Mouse (Mus musculus) layer of hippocampus, postnatal 25 days (tissue): ENCODE results near the gene Dph6. TPM values are rescaled to one million over a fixed set of nuclear protein-coding genes. Genes with fewer than 3 reads are reported as not detected.
"Not testable (repeated sequence)": the region's sequence is repeated elsewhere in the genome, so short reads cannot be mapped to it uniquely, and the experiment has no call there.

Experiments used
- DNase-seq, 2 experiments: peaks; one replicate each; pipeline ENCODE4 v3.0.0; 2022; ENCODE audit warnings: mixed read lengths in 2 of 2, low spot score in 1 of 2; ENCODE audit errors: extremely low spot score in 1 of 2
- total RNA-seq, 2 experiments: library from RNA; stranded (reverse); gene quantifications; 2 replicates each; pipeline ENCODE4 v1.2.3; 2021

Gene Dph6
- 10 to 100 TPM; 11.2 to 14.6 TPM for total RNA-seq

GRCm38 (mm10) chr2:114654365-114655239 is at the start of gene Dph6:
Dph6 (minus strand) TSS chr2:114654964.
- peak; percentile 81 to 88 for DNase-seq

DNA sequence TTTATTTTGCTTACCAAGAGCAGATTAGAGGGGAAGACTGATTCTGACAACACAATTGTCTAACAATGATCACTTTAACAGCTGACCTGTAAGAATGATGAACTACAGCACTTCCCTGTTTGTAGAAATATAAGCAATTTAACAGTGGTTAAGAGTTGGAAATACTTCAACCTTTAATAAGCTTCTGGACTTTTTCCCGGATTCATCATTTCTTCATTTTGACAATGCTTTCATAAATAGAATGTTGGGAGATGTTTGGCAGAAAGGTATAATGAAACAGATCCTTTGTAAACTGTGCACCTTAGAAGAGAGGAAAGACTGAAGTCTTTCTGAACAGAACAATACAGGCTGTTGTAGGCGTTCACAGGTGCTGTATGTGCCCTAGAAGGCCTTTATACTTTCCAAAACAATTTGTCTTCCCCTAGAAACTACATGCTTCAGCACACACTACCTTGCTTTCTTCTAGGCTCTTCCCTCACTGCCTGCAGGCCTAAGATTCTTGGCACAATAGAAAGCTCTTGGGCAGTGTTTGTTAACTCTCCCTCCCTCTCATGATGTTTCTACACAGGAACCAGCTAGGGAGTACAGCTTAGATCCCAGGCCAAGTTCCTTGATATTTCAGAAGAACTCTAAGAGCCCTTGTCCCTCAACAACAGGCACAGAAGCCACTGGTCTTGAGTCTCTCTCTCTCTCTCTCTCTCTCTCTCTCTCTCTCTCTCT is 46.4 kb upstream of the Dph6 start:
- DNase-seq: no peak

- DNase-seq: no peak
Measured at GRCm38 (mm10) chr2:114691607-114692006, 36.8 kb upstream of the Dph6 start.

DNA sequence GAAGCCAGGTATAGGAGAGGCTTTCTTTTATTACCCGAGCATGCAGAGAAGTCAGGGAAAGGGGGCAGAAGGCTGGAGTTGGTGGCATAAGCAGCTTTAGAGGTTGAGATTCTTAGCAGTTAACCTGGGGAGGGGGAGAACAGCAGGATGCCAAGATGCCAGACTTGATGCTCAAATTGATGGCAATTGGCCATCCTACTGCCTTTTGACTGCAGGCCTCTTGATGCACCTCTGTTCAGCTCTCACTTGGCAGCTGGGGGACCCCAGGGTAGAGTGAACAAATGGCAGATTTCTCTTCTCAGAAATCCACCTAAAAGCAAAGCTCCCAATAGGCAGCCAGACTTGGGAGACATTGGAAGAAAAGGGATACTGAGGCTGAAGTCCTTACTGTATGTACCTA is 32.7 kb upstream of the Dph6 start:
- no peak for DNase-seq

DNA sequence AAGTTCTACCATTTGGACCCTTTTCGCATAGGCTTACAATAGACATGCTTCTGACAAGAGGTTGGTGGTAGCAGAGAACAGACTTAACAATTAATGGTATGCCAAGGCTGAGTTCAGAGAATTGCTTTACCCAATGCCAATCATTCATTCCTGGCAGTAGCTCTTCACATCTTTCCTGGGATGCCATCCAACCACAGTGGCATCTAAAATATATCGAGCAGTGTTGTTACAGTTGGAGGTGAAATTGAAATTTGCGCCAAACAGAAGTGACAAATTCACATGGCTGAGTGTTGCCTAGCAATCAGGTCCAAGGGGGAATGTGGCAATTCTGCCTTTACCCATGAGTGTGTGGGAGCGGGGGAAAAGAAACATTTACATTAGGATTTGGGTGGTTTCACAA is 32.3 kb upstream of the Dph6 start:
- DNase-seq: peak; percentile 3 to 10

- DNase-seq: no peak
Measured at GRCm38 (mm10) chr2:114673831-114674230, 19.1 kb upstream of the Dph6 start.

- DNase-seq: no peak
Measured at GRCm38 (mm10) chr2:114670983-114671382, 16.2 kb upstream of the Dph6 start.

GRCm38 (mm10) chr2:114658954-114659353 is 4.2 kb upstream of the Dph6 start:
- no peak for DNase-seq

GRCm38 (mm10) chr2:114646240-114646639 is 8.5 kb downstream of the Dph6 start:
- DNase-seq: no peak

- DNase-seq: no peak
Measured at GRCm38 (mm10) chr2:114643832-114644231, 10.9 kb downstream of the Dph6 start.

GRCm38 (mm10) chr2:114624683-114625082 is 30.1 kb downstream of the Dph6 start:
- no peak for DNase-seq

GRCm38 (mm10) chr2:114622550-114622939 is 32.2 kb downstream of the Dph6 start:
- DNase-seq: no peak

GRCm38 (mm10) chr2:114621781-114622549 is 32.8 kb downstream of the Dph6 start:
- peak in 1 of 2 experiments; percentile 29 for DNase-seq

DNA sequence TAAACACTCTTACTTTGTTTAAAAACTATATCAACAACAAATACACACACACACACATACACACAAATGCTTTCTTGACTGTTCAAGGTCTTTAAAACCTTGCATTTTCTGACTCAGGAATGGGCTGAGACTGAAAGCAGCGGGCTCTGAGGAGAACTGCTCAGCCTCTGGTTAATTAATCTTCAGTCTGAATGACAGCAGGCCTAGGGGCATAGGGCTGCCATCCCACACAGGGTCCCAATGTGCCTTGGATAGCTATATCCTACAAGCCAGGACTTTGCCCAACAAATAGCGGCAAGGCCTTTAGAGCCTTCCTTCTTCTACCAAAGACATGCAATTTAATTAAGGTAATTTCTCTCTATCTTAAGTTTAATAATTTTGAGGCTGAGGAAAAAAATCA is 43.2 kb downstream of the Dph6 start:
- DNase-seq: no peak

- no peak for DNase-seq
Measured at GRCm38 (mm10) chr2:114610110-114610509, 44.7 kb downstream of the Dph6 start.

- not testable (repeated sequence) for DNase-seq
Measured at GRCm38 (mm10) chr2:114605202-114605601, 49.6 kb downstream of the Dph6 start.

GRCm38 (mm10) chr2:114601174-114601573 is 53.6 kb downstream of the Dph6 start:
- no peak for DNase-seq

- DNase-seq: no peak
Measured at GRCm38 (mm10) chr2:114599793-114600192, 55.0 kb downstream of the Dph6 start.

DNA sequence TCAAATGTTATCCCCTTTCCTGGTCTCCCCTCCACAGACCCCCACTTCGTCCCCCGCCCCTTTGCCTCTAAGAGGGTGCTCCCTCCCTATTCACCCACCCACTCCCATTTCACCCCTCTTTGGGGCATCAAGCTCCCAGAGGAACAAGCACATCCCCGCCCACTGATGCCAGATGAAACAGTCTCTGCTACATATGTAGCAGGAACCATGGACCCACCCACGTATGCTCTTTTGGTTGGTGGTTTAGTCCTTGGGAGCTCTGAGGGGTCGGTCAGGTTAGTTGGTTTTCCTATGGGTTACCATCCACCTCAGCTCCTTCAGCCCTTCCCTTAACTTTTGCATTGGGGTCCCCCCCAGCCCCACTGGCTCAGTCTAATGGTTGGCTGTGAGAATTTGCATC is 61.4 kb downstream of the Dph6 start:
- DNase-seq: no peak

GRCm38 (mm10) chr2:114580714-114581113 is 74.0 kb downstream of the Dph6 start:
- DNase-seq: no peak
